ENCODE assay signal across 8 mouse cellular contexts in the genomic region with DNA sequence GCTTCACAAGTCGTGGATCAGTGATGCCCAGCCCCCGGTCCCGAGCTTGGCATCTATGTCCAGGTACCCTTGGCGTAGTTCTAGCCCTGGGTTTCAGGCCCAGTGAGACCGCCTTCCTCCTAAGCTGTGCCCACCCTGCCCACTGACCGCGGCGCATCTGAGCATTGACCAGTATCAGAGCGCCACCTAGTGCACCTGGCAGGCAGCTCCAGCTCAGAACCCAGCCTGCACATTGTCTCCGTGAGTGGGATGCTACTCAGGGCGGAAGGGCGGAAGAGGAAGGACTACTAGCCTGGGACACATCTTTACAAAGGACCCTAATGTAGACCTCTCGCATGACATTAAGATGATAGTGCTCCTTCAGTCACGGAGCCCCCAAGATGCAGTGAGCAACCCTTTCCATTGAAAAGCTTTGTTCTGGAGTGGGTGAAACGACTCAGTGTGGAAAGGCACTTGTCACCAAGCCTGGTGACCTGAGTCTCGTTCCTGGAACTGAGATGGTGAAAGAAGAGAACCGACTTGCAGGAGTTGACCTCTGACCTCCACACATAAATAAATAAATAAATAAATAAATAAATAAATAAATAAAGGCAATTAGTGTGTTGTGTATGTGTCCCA. TPM values are rescaled to one million over a fixed set of nuclear protein-coding genes. Genes with fewer than 3 reads are reported as not detected.
DNase-seq lines count a peak whose midpoint lies in the region; ATAC-seq lines count a peak whose summit lies in the region.

No protein-coding gene starts in this region.

- H3K4me1 ChIP-seq in hindbrain, embryonic 12.5 days, result peaks cover 12% of the 10 kb centered on the region

- DNase-seq in Muller cell, postnatal 12 days (ENCODE audit: inconsistent ontology term), result peak; percentile 61
- DNase-seq in cerebellum, adult 9-11 months, result peak; percentile 76
- peak; percentile 55 to 75 for DNase-seq in frontal cortex, postnatal 14 days (ENCODE audit: low spot score in 2 of 2)
- peak; percentile 85 to 89 for DNase-seq in layer of hippocampus, postnatal 10 days (ENCODE audit: low spot score in 2 of 2)
- DNase-seq in lung, postnatal 14 days, result peak; percentile 64
- peak; percentile 71 for DNase-seq in right cerebral cortex, adult 18-20 months
- DNase-seq in urinary bladder, postnatal 36 days (ENCODE audit: low spot score in 2 of 2), result peak; percentile 30 to 38

- WGBS in hindbrain, embryonic 12.5 days, result 9% methylated on average over 17 of the region's 17 CpGs

- peaks cover 9% of the 10 kb centered on the region; the same call in 1 of the 2 replicates for H3K27me3 ChIP-seq in hindbrain, embryonic 12.5 days

- peak overlapping the region; percentile 38 for H3K4me2 ChIP-seq in hindbrain, embryonic 12.5 days (replicated peaks)

- no peaks in the 10 kb centered on the region for H3K36me3 ChIP-seq in hindbrain, embryonic 12.5 days

- no peaks in the 10 kb centered on the region; the same call in 1 of the 2 replicates for H3K9me3 ChIP-seq in hindbrain, embryonic 12.5 days (replicated peaks)

- no peak overlapping the region for H3K4me3 ChIP-seq in hindbrain, embryonic 12.5 days

- H3K27ac ChIP-seq in hindbrain, embryonic 12.5 days, result no peak overlapping the region

- H3K9ac ChIP-seq in hindbrain, embryonic 12.5 days, result peak overlapping the region; percentile 45; the same call in 1 of the 2 replicates

- ATAC-seq in hindbrain, embryonic 12.5 days (ENCODE audit: low FRiP score), result peak; percentile 83

RNA-seq across cellular contexts. Expression of a gene that starts 24.7 kb away (rescaled TPM):
- polyA plus RNA-seq in hindbrain, embryonic 12.5 days (2016; fragmentation: Nextera tagmentation; extraction: Ambion mirVana), result 7.9 and 11.0 TPM in 2 replicates
- total RNA-seq in layer of hippocampus, postnatal 10 days (2021), result 10 to 100 TPM; 14.3 to 19.4 TPM

RNA-seq across cellular contexts. Expression of a gene that starts 34.2 kb away (rescaled TPM):
- polyA plus RNA-seq in hindbrain, embryonic 12.5 days (2016; fragmentation: Nextera tagmentation; extraction: Ambion mirVana), result 9.1 and 11.4 TPM in 2 replicates
- total RNA-seq in layer of hippocampus, postnatal 10 days (2021), result 1 to 10 TPM; 4.9 to 6.6 TPM

Comparison
In these comparisons a context has a peak if more than half of its experiments do, and no peak if none do; other contexts are left out.
1. DNase-seq: peak in every context shown above with its lines; median percentile 87 in layer of hippocampus, postnatal 10 days; 76 in cerebellum, adult 9-11 months; 71 in right cerebral cortex, adult 18-20 months; 65 in frontal cortex, postnatal 14 days; 64 in lung, postnatal 14 days; 61 in Muller cell, postnatal 12 days; 34 in urinary bladder, postnatal 36 days.